Mouse (Mus musculus): ENCODE measurements around the gene Srp72.
A peak's percentile ranks its signal among the peaks of the same experiment; 100 is the strongest.

The Srp72 gene

GRCm38 (mm10) chr5:76974554-76975285, at the start of gene Srp72:
TSS of gene Srp72 (plus strand) at chr5:76974683.
- peak; percentile 89 to 94 for DNase-seq

DNA sequence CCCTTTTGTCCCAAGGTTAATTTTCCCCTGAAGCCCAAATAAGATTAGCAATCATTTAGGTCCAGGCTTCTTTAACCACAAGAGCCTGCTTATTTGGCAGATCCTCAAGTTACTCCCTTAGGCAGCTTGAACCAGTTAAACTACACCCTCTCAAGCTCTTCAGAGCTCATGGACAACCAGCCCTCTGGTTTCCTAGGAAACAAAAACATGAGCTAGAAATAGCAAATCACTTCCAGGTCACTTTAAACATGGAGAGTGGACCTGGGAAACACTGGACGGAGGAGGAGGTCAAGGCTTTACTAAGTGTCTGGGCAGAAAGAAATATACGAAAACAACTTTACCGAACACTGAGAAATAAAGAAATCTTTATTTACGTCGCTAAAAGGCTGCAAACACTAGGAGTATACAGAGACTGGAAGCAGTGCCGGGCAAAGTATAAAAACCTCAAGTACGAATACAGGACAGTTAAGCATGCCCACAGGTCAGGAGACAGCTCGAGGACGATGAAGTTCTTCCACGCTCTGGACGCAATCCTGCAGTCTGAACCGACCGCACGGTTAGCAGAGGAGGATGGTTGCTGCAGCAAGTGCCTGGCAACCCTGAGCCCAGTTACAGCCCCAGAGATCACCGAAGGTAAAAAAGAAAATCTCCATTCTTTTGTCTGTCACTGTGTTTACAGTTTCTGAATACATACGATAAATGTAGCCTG, 46.2 kb upstream of the Srp72 start:
- peak; percentile 19 to 31 for DNase-seq

DNA sequence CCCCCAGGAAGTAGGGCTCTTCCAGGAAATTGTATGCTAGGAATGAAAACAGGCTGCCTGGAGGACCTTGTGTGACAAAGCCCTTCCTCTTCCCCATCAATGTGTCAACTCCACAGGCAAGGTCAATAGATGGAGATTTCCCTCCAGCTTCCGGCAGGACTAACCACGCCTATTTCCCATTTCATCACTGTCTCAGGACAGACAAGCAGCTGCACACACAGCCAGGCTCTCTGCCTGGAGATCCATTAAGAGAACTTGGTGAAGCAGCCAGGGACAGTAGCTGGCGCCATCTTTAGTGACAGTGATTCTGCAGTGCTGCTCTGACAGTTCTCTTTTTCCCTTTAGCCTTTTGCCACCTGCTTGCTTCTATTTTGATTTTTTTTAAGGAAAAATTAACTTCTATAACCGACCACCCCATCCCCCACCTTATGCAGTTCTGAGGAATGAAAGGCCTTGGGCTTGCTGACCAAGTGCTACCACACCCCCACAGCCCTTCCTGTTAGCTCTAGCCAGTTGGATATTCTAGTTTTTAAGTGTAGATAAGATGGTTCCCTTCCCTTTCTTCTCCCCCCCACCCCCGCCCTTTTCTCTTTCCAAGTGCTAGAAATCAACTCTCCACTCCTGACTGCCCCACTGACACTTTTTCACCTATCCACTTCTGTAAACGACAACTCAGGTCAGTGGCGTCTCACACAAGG, 45.2 kb upstream of the Srp72 start:
- peak; percentile 25 to 52 for DNase-seq

DNA sequence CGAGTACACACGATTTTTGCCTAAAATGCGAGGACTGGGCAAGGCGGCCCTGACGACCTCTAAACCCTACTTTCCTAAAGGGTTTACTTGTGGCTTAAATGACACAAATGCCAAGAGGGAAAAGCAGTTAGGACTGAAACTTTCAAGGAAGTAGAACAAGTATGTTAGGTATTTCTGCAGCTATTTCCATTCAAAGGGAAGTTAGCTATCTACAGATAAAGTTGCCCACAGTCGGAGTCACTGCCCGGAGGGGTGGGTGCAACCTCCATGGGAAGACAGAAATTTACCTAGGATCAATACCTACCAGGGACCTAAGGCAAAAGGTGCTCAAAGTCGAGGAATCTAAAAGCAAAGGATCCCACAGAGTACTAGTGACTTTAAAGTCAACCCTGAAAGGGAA, 34.8 kb upstream of the Srp72 start:
- DNase-seq, result no peak

DNA sequence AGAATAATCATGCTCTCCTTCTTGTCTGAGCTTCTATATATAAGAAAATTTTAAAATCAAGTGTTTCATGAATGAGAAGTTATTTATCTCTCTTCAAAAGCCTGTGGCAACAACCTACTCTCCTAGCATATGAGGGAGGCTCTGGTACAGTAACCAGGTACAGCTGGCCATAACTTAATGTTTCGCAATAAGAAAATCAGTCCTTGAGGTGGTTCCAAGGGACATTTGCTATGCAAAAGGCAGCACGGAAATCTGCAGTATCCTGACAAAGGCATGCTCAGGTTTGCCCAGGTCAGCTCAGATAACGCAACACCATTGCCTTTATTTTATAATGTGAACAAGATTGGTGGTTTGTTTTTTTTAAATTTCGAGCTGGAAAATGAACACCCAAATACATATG, 32.5 kb upstream of the Srp72 start:
- no peak for DNase-seq

DNA sequence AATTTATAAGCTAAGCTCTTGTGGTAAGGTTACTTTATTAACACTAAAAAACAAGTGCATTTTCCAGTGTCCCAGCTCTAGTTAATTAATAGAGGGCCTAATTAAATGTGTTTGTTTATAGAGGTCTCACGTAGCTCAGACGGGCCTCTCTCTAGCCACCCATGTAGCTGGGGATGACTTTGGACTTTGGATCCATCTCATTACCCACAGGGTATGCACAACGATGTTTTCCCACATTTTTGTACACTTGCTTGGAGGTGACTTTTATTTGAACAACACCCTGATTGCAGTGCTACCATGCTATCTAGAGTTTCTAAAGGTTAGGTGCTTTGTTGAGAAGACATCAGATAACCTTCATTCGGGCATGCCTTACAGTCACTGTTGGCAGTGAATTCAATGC, 32.0 kb upstream of the Srp72 start:
- DNase-seq, result no peak

GRCm38 (mm10) chr5:76944965-76945677, 29.4 kb upstream of the Srp72 start:
- no peak for DNase-seq

DNA sequence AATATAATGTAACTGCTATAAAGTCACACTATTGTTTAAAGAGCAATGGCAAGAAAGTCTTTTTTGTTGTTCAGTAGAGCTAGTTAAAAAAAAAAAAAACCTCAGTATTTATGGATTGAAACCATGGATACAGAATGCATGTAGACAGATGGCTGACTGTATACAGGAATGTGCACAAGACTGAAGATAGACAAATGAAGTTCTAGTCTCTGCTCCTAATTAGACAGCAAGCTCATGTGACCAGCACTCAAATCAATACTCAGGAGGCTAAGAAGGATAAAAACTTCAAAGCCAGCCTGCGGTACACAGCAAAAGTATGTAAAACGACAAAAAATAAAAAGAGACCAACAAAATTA, 28.8 kb upstream of the Srp72 start:
- no peak for DNase-seq

DNA sequence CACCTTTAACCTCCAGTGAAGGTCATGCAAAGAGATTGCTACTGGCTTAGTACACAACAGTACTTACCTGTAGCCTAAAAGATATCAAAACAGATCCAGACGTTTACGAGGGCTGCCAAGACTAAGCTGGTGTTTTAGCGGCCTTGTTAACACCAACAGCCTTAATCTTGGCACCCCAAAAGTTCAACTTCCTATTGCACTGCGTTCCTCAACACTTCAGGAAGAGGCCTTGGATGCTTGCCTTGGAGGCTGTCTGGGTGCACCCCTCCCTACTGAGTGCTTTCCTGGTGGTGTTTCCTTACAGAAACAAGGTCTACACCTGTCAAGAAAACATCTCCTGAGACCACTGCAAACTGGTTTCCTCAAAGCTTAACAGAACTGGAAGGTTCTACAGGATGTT, 27.3 kb upstream of the Srp72 start:
- no peak for DNase-seq

DNA sequence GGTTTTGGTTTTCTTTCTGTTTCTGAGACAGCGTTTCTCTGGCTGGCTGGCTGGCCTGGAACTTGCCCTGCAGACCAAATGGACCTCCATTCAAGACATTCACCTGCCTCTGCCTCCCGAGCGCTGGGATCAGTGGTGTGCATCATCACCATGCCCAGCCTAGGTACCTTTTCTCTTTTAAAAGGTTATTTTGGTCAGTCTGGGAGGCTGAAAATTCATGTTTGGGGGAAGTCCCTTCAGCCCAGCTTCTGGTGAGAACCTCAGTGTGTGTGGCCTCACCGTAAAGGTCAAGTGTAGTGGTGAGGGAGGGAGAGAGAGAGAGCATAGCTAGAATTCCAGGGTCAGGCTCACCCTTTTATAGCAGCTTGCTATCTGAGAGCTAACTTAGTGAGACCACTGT, 26.7 kb upstream of the Srp72 start:
- DNase-seq, result no peak

GRCm38 (mm10) chr5:76950343-76951105, 24.0 kb upstream of the Srp72 start:
- DNase-seq, result no peak

DNA sequence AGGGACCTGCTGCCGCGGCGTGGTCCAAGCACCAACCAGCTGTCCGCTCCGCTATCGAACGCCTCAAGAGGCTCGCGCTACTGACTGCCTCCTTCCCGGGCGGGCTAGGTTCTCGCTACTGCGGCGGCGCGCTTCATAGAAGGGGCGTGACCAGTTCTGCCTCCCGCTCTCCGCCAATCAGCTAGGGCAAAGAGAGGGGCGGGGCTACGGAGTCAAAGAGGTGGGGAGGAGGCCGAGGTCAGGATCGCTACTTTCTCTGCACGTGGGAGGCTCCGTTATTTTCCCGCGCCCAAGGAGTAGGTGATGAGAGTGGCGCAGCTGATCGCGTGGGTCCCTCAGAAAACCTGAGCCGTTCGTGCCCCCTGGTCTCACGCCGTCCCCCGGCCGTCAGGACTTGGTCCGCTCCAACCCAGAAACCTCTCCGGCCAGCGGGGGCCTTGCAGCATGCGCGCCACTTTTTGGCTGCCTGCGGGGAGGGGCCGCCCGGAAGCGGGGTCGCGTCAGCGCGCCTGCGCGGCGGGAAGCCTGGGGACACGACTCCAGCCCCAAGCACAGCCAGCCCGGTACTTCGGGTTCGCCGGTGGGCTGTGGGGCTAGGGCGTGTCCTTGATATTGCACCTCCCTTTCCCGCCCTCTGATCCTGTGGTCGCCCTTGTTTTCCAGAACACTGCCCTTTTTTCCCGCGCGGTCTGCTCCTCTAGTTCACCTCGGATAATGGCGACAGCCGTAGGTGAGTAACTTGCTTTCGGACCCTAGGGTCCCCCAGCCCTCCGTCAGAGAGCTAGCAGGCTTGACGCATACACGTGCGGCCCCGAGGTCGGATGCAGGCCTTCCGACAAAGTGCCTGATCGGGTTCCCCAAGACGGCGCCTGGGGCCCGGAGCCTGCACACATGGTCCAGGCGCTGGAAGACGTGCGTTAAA, 23.1 kb upstream of the Srp72 start, which contains the start of the genes Paics and Ppat:
TSS of gene Paics (plus strand) at position 202 of the 922 bp plus-strand sequence.
TSS of gene Ppat (minus strand) at position 473 of the 922 bp plus-strand sequence.
- DNase-seq, result peak; percentile 98 to 99

GRCm38 (mm10) chr5:76952112-76953040, 22.1 kb upstream of the Srp72 start:
- no peak for DNase-seq

DNA sequence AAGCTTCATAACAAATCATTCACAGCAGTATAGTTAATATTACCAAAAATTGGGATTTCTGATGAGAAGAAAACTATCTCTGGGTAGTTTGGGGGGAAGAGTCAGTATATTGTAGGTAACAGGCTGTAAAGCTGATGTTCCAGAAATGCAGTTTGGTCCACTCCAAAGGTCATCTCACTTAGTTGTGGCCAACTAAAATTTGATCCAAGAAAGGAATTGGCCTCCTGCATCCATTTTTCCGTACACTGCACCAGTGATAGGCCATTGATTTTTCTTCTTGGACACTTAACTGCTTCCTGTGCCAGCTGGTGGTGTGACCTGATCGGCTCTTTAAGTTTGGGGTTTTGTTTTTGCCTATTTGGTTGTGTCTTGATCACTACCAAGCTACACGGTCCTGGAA, 20.7 kb upstream of the Srp72 start:
- no peak for DNase-seq

DNA sequence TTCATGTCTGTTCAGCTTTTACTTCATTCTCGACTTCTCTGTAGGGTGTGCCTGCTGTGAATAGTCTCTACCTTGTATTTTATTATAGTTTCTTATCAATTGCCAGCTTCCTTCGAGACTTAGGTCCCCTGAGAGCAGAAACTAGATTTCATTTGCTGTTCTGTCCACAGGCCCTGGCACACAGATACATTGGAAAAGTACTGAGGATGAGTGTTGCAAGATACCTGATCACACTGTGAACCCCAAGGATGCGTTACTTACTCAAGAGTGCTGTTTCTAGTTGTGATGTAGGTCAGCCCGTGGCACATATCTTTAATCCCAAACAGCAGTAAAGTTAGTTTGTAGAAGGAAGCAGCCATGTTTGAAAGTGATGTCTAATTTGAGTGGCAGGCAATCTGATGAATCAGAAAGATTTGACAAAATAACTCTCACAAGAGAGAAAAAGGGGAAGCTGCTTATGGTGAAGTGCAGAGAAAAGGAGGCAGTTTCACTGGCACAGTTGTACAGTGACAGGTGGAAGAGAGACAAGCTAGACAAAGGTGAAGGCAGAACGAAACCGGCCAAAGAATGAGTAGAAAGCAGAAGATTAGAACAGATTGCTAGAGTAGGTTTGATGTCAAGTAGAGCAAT, 20.1 kb upstream of the Srp72 start:
- DNase-seq, result no peak

GRCm38 (mm10) chr5:76955474-76955873, 19.0 kb upstream of the Srp72 start:
- DNase-seq, result no peak

DNA sequence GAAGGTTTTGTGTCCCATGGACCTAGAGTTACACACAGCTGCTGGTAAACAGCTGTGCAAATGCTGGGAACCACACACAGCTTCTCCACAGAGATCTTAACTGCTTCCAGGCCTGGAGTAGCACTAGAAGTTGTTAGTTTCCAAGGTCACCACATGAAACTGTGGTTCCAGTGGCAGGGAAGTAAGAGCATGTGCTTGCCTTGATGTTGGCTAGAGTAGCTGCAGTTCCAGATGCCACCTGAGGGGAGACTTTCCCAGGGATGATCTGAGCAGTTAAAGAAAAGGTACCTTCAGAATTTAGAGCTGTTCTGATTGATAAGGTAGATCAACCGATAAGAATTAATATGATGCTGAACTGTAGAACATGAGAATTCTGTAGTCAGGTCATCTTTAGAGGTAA, 16.5 kb upstream of the Srp72 start:
- DNase-seq, result peak in 1 of 2 experiments; percentile 30

GRCm38 (mm10) chr5:76959587-76959986, 14.9 kb upstream of the Srp72 start:
- DNase-seq, result peak in 1 of 2 experiments; percentile 11

GRCm38 (mm10) chr5:76962545-76962944, 11.9 kb upstream of the Srp72 start:
- DNase-seq, result no peak
